Mouse (Mus musculus) liver, adult (tissue): ENCODE data around the gene Cdh11.

Experiments used
- GATA4 ChIP-seq: IDR thresholded peaks from 2 replicates; pipeline ENCODE4 v1.6.1; 2014; ENCODE audit warnings: mild to moderate bottlenecking, low read length; ENCODE audit not compliant: insufficient replicate concordance

The Cdh11 gene

GRCm38 (mm10) chr8:102738961-102739487 lies 46.4 kb downstream of the Cdh11 start:
- TF ChIP-seq GATA4, result no peak

GRCm38 (mm10) chr8:102738395-102738794 lies 47.0 kb downstream of the Cdh11 start:
- TF ChIP-seq GATA4, result no peak

GRCm38 (mm10) chr8:102734419-102734818 lies 51.0 kb downstream of the Cdh11 start:
- no peak for TF ChIP-seq GATA4

- no peak for TF ChIP-seq GATA4
Measured at GRCm38 (mm10) chr8:102726206-102726935, 59.1 kb downstream of the Cdh11 start.

GRCm38 (mm10) chr8:102725496-102725895 lies 59.9 kb downstream of the Cdh11 start:
- TF ChIP-seq GATA4, result no peak

- no peak for TF ChIP-seq GATA4
Measured at GRCm38 (mm10) chr8:102715956-102716355, 69.5 kb downstream of the Cdh11 start.

- no peak for TF ChIP-seq GATA4
Measured at GRCm38 (mm10) chr8:102707305-102707704, 78.1 kb downstream of the Cdh11 start.

GRCm38 (mm10) chr8:102705376-102705905 lies 80.0 kb downstream of the Cdh11 start:
- no peak for TF ChIP-seq GATA4

GRCm38 (mm10) chr8:102700245-102700644 lies 85.2 kb downstream of the Cdh11 start:
- TF ChIP-seq GATA4, result no peak

GRCm38 (mm10) chr8:102698232-102698837 lies 87.1 kb downstream of the Cdh11 start:
- no peak for TF ChIP-seq GATA4

GRCm38 (mm10) chr8:102693465-102693864 lies 92.0 kb downstream of the Cdh11 start:
- TF ChIP-seq GATA4, result no peak

GRCm38 (mm10) chr8:102685023-102685422 lies 100.4 kb downstream of the Cdh11 start:
- no peak for TF ChIP-seq GATA4

- no peak for TF ChIP-seq GATA4
Measured at GRCm38 (mm10) chr8:102677148-102677547, 108.3 kb downstream of the Cdh11 start.

GRCm38 (mm10) chr8:102656529-102656928 lies 128.9 kb downstream of the Cdh11 start:
- TF ChIP-seq GATA4, result no peak

- TF ChIP-seq GATA4, result no peak
Measured at GRCm38 (mm10) chr8:102651964-102652363, 133.5 kb downstream of the Cdh11 start.

- TF ChIP-seq GATA4, result no peak
Measured at GRCm38 (mm10) chr8:102627151-102627550, 158.3 kb downstream of the Cdh11 start.
